Mouse (Mus musculus): ENCODE measurements around the gene Katnbl1. TPM values are rescaled to one million over a fixed set of nuclear protein-coding genes. Genes with fewer than 3 reads are reported as not detected.
"Not testable (repeated sequence)": the region's sequence is repeated elsewhere in the genome, so short reads cannot be mapped to it uniquely, and the experiment has no call there.

Katnbl1 gene
- total RNA-seq, 2 experiments from 2014 or later = 16.4 to 18.0 TPM

GRCm38 (mm10) chr2:112391346-112392000, 12.5 kb downstream of the Katnbl1 start:
- peak; percentile 42 for ATAC-seq (replicated peaks; ENCODE audit: poor library complexity, severe bottlenecking)

DNA sequence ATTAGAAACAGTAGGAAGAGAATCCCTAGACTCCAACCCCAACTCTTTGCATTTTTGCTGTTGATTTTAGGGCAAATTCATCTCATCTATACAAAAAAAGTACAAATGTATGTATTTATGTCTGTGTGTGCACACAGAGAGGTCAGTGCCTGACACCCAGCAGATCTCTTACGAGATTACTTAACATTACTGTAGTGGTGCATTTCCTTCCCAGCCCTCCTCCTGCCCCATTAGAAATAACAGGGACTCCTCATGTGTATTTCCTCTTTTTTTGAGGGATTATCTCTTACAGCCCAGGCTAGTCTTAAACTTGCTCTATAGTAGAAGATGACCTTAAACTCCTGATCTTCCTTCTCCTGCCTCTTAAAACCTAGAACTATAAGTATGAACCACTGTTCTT, 13.7 kb downstream of the Katnbl1 start:
- peak; percentile 70 for ATAC-seq (replicated peaks; ENCODE audit: poor library complexity, severe bottlenecking)

- peak; percentile 53 for ATAC-seq (replicated peaks; ENCODE audit: poor library complexity, severe bottlenecking)
These were observed 14.9 kb downstream of the Katnbl1 start for GRCm38 (mm10) chr2:112393958-112394357.

DNA sequence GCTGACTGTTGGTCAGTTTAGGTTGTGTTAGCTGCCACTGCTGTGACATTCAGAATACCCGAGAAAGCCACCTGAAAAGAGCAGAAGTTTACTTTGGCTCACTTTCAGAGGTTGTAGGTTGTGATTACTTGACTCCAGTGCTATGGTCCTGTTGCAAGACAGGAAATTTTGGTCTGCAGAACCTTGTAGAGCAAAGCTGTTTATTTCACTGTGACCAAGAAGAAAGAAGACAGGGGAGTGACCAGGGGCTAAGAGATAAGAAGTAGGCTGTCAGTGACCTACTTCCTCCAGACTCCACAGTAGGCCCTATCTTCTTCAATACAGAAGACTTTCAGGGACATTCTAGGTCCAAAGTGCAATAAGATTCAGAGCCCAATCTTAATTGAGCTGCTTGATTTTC, 17.6 kb downstream of the Katnbl1 start:
- peak; percentile 51 for ATAC-seq (replicated peaks; ENCODE audit: poor library complexity, severe bottlenecking)

GRCm38 (mm10) chr2:112407030-112407429, 28.0 kb downstream of the Katnbl1 start:
- ATAC-seq (replicated peaks; ENCODE audit: poor library complexity, severe bottlenecking) = no peak

DNA sequence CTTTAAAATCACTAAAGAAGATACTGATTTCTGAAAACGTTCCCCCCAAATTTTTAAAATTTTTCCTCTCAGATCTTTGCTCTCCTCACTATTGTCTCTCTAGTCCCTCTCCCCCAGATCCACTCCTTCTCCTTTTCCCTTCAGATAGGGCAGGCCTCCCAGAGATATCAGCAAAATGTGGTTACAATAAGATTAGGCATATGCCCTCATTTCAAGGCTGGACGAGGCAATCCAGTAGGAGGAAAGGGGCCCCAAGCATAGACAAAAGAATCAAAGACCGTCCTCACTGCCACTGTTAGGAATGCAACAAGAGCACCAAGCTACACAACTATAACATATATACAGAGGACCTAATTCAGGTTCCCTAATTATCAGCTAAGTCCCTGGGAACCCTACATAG, 46.3 kb downstream of the Katnbl1 start:
- ATAC-seq (replicated peaks; ENCODE audit: poor library complexity, severe bottlenecking) = no peak

GRCm38 (mm10) chr2:112428534-112428933, 49.5 kb downstream of the Katnbl1 start:
- not testable (repeated sequence) for ATAC-seq (replicated peaks; ENCODE audit: poor library complexity, severe bottlenecking)

- ATAC-seq (replicated peaks; ENCODE audit: poor library complexity, severe bottlenecking) = no peak
These were observed 50.7 kb downstream of the Katnbl1 start for GRCm38 (mm10) chr2:112429665-112430064.

DNA sequence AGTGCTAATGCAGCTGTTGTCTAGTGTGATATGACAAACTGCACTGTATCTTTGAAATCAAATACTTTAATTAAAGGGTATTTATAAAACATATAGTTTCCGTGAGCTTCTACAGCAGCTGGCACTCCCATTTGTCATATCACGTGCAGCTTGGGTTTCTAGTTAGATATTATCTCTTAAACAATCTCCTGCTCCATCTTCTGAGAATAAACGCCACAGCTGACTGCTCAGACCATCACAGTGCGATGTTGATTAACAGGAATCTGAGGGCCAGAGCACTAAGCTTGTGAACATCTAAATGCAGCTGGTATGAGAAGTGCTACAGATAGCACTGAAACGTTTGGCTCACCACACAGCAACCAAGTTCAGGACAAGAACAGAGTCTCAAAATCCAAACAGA, 51.4 kb downstream of the Katnbl1 start:
- no peak for ATAC-seq (replicated peaks; ENCODE audit: poor library complexity, severe bottlenecking)

DNA sequence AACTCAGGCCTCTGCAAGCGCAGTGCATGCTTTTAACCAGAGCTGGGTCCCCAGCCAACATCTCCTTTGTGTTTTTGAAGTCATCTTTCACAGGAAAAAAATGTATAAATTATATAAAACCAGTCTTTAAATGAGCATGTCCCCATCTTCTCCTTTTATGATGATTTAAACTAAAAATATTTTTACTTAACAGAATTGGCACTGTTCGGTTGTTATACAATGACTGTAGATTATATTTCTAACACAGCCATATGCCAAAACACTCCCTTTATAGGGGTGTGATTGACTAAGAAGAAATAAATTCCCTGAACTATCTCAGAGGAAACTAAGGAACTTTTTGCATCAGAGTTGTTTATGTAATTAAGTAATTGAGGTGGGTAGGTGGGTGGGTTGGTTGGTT, 53.5 kb downstream of the Katnbl1 start:
- no peak for ATAC-seq (replicated peaks; ENCODE audit: poor library complexity, severe bottlenecking)

DNA sequence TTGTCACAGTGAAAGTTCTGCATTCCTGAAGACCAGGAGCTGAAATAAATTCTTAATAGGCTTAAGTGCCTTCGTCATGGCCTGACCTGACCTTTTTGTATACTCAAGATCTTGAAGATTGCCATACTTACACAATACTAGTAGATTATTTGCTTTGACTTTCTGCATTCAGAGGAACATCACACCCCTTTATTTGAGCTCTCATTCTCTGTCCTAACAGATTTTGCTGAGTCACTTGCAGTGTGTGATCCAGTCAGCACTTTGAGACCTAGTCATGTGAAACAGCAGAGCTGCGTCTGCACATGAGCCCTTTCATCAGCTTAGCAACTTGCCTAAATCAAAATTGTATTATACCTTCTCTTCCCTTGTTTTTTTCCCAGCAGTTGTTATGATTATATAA, 54.3 kb downstream of the Katnbl1 start:
- peak; percentile 30 for ATAC-seq (replicated peaks; ENCODE audit: poor library complexity, severe bottlenecking)

DNA sequence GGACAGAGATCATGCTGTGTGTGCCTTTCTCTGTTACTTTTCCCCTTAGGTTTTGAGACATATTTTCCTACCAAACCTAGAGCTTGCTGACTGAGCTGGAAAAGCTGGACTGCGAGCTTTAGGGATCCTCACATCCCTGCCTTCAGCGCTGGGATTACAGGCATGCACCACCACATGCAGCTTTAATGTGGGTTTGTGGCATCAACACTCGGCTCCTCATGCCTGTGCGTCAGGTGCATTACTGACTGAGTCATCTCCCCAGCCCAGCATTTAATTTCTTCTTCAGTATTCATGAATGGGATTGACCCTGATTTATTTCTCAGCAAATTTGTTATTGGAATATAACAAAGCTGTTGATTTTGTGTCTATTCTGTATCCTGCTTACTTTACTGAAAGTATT, 57.3 kb downstream of the Katnbl1 start:
- ATAC-seq (replicated peaks; ENCODE audit: poor library complexity, severe bottlenecking) = no peak

- ATAC-seq (replicated peaks; ENCODE audit: poor library complexity, severe bottlenecking) = peak; percentile 58
These were observed 58.6 kb downstream of the Katnbl1 start for GRCm38 (mm10) chr2:112437589-112437988.

DNA sequence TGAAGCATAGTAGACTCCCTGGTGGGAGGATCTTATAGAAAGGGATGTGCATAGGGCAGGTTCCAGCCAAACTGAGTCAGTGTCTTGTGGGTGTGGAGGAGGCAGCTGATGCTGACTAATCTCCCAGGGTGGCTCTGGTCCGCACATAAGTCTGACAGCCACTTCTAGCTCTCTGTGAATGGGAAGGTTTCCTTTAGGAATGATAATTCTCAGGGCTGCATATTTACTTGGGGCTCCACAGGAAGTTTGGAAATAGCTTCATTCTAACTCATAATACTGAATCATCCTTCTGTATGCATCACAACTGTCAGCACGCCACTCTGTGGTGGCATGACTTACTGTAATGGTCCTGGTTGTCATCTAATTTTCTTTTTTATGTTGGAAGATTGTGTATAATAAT, 64.5 kb downstream of the Katnbl1 start:
- no peak for ATAC-seq (replicated peaks; ENCODE audit: poor library complexity, severe bottlenecking)

- no peak for ATAC-seq (replicated peaks; ENCODE audit: poor library complexity, severe bottlenecking)
These were observed 66.5 kb downstream of the Katnbl1 start for GRCm38 (mm10) chr2:112445511-112445910.

DNA sequence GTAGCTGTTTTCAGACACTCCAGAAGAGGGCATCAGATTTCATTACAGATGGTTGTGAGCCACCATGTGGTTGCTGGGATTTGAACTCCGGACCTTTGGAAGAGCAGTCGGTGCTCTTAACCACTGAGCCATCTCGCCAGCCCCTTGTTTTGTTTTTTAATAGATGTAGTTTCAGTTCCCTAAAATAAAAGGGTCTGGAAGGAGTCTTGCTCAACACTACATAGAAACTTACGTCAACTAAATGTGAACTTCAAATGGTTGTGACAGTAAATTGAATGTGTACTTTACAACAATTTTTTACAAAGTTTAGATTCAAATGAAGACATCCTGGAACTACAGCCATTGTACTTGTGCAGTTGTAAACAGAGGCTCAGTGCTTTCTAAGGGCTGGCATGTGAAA, 69.0 kb downstream of the Katnbl1 start:
- peak; percentile 86 for ATAC-seq (replicated peaks; ENCODE audit: poor library complexity, severe bottlenecking)

GRCm38 (mm10) chr2:112448510-112449059, 69.6 kb downstream of the Katnbl1 start:
- ATAC-seq (replicated peaks; ENCODE audit: poor library complexity, severe bottlenecking) = peak; percentile 57

DNA sequence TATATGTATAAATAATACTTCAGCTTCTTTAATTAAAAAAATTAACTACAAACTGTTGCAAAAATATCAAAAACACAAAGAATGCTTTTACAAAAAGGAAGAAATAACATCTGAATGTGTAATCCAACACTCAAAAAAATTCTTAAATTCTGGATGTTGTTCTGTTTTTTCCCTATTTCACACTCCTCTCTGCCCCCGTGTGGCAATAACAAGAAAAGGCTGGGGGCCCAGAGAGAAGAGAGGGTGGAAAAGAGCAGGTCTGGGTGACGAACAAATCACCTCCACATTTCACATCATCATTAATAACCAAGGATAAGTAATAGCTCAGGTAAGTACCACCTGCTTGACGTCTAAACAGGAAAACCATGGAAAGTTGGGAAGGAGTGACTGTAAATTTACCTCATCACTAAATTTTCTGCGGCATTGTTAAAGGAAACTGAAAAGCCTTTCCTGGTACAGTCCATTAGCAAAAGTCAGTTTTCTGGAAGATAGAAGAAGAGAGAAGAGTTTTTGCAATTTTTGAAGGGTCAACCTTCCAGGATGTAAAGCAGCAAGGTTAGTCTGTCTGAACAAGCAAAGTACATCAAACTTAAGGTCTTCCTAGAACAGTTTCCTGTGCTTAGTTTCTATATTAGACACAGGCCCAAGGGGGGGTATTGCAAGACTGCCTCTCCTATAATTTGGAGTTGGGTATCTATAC, 70.7 kb downstream of the Katnbl1 start:
- ATAC-seq (replicated peaks; ENCODE audit: poor library complexity, severe bottlenecking) = peak; percentile 44

DNA sequence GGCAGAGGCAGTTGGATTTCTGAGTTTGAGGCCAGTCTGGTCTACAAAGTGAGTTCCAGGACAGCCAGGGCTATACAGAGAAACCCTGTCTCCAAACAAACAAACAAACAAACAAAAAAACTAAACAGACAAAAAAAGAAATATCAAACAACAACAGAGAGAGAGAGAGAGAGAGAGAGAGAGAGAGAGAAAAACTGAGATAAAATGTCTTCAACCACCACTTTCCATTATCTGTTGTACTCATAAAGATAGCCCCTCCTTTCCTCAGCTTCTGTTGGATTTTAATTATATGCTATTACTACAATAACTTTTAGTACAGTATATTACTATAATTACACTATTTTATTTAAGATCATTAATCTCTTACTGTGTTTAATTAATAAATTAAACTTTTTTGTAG, 73.5 kb downstream of the Katnbl1 start:
- ATAC-seq (replicated peaks; ENCODE audit: poor library complexity, severe bottlenecking) = not testable (repeated sequence)

- no peak for ATAC-seq (replicated peaks; ENCODE audit: poor library complexity, severe bottlenecking)
These were observed 75.3 kb downstream of the Katnbl1 start for GRCm38 (mm10) chr2:112454125-112454861.

Measured in granulocyte monocyte progenitor cell, adult 5-6 weeks (primary cell).